In the genomic region with DNA sequence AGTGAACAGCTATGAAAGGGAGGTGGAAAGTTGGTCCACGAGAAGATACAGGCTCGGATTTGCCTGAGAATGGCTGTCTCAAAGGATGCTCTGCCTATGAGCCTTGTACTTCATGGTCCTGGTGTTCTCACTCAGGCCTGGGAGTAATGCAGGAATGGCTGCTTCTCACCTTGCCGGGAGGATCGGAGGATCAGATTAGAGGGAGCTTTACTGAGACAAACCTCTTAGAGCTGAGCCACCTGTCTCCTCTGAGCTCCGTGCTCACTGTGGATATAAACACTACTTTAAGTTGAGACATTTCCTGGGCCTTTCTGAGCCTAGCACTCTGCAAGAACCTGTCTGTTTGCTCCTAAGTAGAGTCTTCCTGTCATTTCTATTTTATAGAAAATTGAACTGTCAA, we compare ENCODE assay signal across 26 mouse cellular contexts. TPM values are rescaled to one million over a fixed set of nuclear protein-coding genes. Genes with fewer than 3 reads are reported as not detected.
"Had no signal": no experiment of that assay in that cellular context is flagged by ENCODE, and none has a peak within 500 bp of the region (broad histone marks: within the 10 kb centered on the region; RNA-seq: fewer than 3 reads in every experiment).

No protein-coding gene starts in this region.

- DNase-seq: heart, adult 2 months; heart, postnatal 10 days; heart, postnatal 14 days; heart, postnatal 4 days; kidney, adult 11 months; kidney, adult 18-20 months; kidney, adult 2 months; kidney, adult 8-10 months; kidney, adult 9 months; kidney, postnatal 10 days; kidney, postnatal 14 days; kidney, postnatal 25 days; kidney, postnatal 36 days; kidney, postnatal 4 days; layer of hippocampus, adult 9-11 months; layer of hippocampus, postnatal 36 days had no signal

RNA-seq across cellular contexts. Expression of gene Cdhr1, which starts 3.4 kb away (rescaled TPM):
- total RNA-seq: heart, adult 8-10 months; hematopoietic stem cell, adult 5-6 weeks had no signal

RNA-seq across cellular contexts. Expression of gene 2610528A11Rik, which starts 12.3 kb away (rescaled TPM):
- total RNA-seq: heart, adult 2 months; heart, adult 8-10 months; heart, postnatal 14 days; hindbrain, postnatal 0 days; layer of hippocampus, adult 18-20 months; layer of hippocampus, postnatal 10 days had no signal

RNA-seq across cellular contexts. Expression of gene Lrit2, which starts 33.8 kb away (rescaled TPM):
- total RNA-seq: heart, adult 2 months; heart, adult 8-10 months; heart, postnatal 10 days; heart, postnatal 14 days; heart, postnatal 25 days; heart, postnatal 4 days; hematopoietic stem cell, adult 5-6 weeks; hindbrain, postnatal 0 days; layer of hippocampus, adult 18-20 months; layer of hippocampus, adult 2 months; layer of hippocampus, adult 8-10 months; layer of hippocampus, postnatal 10 days; layer of hippocampus, postnatal 14 days; layer of hippocampus, postnatal 25 days; layer of hippocampus, postnatal 36 days had no signal

RNA-seq across cellular contexts. Expression of gene Lrit1, which starts 46.9 kb away (rescaled TPM):
- total RNA-seq: heart, adult 2 months; heart, adult 8-10 months; heart, postnatal 10 days; heart, postnatal 25 days; heart, postnatal 4 days; hematopoietic stem cell, adult 5-6 weeks; hindbrain, postnatal 0 days; layer of hippocampus, adult 18-20 months; layer of hippocampus, adult 2 months; layer of hippocampus, postnatal 10 days; layer of hippocampus, postnatal 14 days; layer of hippocampus, postnatal 25 days; layer of hippocampus, postnatal 36 days had no signal
